Mouse (Mus musculus) left cerebral cortex, adult 18-20 months (tissue): ENCODE data around the gene Pafah2. TPM values are rescaled to one million over a fixed set of nuclear protein-coding genes. Genes with fewer than 3 reads are reported as not detected.
"Not testable (repeated sequence)": the region's sequence is repeated elsewhere in the genome, so short reads cannot be mapped to it uniquely, and the experiment has no call there.

Experiments
- DNase-seq, 2 experiments: peaks; one replicate each; pipeline ENCODE4 v3.0.0; 2021 to 2022; ENCODE audit warnings: low spot score in 2 of 2, mixed read lengths in 1 of 2
- total RNA-seq, 2 experiments: library from RNA; stranded (reverse); gene quantifications; 2 replicates each; pipeline ENCODE4 v1.2.3; 2021

Gene Pafah2
- total RNA-seq, 2 experiments from 2014 or later: 4.8 to 7.4 TPM

GRCm38 (mm10) chr4:134371316-134371855 is 24.7 kb upstream of the Pafah2 start:
- peak in 1 of 2 experiments; percentile 42 for DNase-seq

DNA sequence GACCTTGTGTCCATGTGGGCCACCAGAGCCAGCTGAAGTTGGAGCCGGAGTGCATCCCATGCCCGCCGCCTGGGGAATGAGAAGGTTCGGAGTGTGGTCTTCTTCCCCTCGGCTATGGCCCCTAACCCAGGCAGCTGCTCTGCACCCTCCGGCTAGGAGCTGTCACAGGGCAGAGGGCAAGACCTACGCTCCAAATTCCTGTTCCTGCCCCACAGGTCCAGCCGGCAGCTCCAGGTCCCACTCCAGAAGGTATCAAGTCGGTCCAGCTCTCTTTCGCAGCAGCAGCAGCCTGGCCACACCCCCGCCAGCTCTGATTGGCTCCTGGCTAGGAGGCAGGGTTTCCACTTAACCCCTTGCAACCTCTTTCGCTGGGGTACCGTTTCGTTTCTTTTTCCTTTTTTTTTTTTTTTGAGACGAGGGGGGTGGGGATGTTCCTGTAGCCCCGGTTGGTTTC is 23.8 kb upstream of the Pafah2 start:
- DNase-seq: peak; percentile 84 to 87

DNA sequence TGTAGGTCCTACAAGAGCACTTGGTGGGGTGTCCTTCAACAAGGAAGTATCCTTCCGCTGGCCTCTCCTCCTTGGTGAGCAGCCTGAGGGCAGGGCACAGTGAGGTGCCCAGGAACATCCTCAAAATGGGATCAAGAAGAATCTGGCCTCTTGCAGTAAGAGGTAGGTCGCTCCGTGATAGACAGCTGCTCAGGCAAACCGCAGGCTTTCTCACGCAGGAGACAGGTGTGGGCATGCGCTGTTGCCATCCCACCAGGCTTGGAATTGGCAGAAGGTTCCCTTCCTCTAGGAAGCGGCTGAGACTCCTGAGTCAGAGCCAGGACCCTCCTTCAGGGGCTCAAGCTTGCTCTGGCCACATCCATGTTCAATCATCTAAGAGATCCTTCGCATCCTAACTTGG is 22.8 kb upstream of the Pafah2 start:
- no peak for DNase-seq

DNA sequence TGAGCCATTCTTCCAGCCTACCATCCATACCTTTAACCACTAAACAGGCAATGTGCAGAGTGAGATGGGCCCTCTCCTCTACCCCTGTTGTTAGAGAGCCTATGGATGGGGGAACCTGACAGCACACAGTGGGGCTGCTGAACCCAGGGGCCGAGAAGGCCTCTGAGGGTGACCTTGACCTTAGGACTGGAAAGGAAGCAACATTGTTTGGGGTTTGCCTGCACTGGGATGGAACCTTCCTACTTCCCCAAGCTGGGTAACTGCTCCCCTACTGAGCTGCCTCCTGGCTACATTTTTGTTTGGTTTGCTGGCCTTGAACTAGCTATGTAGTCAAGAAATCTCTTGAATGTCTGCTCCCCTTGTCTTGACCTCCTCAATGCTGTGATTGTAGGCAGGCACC is 21.8 kb upstream of the Pafah2 start:
- DNase-seq: no peak

DNA sequence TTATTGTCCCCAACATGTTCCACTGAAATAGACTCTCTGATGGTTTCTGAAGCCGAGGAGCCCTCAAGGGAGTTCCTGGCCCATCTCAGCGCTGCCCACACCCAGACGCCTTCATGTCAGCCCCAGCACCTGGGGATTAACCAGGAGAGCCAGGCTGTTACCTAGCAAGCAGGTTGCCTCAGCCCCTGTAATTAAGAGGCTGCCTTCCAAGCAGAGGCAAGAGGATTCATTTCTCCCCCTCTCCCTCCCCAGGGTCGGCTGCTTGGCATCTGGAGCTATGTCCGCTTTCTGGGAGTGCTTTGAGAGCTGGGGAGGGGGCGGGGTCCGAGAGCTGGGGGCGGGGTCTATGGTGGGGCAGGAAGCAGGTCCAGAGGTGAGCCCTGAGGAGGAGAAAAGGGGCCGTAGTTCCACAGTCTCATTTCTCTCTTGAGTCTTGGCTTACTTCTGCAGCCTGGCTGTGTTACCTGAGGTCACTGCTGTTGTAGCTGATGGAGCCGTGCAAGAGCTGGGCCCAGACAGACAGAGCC is 18.0 kb upstream of the Pafah2 start:
- DNase-seq: no peak

DNA sequence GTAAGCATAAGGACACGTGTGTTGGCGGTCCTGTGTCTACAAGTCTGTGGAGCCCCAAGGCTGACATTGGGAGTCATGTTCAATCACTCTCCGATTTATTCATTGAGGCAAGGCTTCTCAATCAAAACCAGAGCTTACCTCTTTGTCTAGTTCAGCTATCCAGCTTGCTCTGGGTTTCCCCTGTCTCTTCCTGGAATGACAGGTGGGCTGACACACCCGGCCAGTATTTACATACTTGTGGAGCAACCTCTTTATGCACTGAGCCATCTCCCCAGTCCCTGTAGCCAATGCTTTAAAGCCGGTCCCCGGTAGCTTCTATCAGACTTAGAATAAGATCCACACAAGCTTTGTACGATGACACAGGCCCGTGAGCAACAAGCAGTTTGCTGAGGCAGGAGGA is 16.6 kb upstream of the Pafah2 start:
- no peak for DNase-seq

GRCm38 (mm10) chr4:134383750-134384149 is 12.4 kb upstream of the Pafah2 start, which contains the start of gene Extl1:
Extl1 (minus strand) TSS chr4:134383850.
- not testable (repeated sequence) for DNase-seq

DNA sequence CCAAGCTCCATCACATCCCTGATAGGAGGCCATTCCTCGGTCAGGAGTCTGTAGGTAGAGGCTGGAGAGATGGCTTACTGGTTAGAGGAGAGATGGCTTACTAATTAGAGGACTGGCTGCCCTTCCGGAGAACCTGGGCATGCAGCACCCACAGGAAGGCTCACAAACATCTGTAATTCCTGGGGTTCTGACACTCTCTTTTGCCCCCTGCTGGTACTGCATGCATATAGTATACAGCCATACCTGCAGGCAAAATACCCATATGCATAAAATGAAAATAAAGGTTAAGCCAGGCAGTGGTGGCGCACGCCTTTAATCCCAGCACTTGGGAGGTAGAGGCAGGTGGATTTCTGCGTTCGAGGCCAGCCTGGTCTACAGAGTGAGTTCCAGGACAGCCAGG is 8.9 kb upstream of the Pafah2 start:
- DNase-seq: no peak

DNA sequence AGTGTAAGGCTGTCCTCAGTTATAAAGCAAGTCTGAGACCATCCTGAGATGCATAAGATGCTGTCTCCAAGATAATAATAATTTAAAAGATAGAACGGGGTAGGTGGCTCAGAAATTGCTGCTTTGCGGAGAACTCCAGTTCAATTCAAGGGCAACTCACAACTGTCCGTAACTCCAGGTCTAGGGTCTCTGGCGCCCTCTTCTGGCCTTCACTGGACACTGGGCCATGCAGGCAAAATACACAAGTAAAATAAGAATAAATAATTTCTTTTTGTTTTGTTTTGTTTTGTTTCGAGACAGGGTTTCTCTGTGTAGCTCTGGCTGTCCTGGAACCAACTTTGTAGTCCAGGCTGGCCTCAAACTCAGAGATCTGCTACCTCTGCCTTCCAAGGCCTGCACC is 7.7 kb upstream of the Pafah2 start:
- peak; percentile 64 to 68 for DNase-seq

GRCm38 (mm10) chr4:134391636-134392035 is 4.5 kb upstream of the Pafah2 start:
- no peak for DNase-seq

- no peak for DNase-seq
Measured at GRCm38 (mm10) chr4:134392595-134392994, 3.5 kb upstream of the Pafah2 start.

DNA sequence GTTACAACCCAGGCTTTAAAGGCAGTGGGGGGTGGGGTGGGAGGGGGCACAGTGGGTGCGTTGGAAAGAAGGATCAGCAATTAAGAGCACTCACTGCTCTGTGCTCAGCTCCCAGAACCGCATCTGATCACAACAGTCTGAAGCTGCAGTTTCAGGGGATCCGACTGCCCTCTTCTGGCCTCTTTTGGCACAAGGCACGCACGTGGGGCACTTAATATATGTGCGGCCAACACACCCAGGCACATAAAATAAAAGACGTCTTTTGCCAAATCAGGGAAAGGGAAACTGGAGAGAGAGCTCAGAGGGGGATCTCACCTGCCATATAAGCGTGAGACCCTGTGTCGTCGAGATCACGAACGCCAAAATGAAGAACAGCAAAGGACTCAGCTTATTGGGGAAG is 3.1 kb upstream of the Pafah2 start:
- DNase-seq: no peak

DNA sequence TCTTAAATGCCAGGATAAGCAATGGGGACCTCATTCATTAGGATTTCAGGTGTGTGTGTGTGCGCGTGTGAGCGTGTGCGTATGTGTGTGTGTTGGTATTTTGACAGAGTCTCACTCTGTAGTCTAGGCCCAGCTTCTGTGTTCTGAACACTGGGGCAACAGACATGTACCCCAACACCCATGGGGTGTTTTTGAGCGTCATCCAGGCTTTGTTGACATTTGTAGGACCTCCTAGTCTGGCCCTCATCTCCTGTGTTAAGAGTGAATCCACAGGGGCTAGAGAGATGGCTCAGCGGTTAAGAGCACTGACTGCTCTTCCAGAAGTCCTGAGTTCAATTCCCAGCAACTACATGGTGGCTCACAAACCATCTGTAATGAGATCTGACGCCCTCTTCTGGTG is 978 bp upstream of the Pafah2 start:
- no peak for DNase-seq

DNA sequence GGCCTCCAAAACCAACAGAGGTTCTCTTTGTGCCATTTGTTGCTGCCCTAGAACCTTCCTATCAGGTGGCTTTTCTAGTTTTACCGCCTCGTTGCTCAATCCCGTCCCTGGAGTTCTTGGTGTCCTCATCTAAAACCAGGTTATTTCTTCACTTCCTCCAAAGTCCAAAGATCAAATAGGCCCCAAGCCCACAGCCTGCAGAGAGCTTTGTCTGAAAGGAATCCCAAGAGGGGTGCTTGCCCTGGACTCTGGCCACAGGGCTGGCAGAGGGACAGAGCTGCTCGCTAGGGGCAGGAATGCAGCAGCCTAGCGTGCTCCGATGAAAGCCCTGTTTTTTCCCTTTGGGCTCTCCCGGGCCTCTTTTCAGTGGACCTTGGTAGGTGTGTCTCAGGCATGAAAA is 1.0 kb downstream of the Pafah2 start:
- DNase-seq: peak in 1 of 2 experiments; percentile 37

- no peak for DNase-seq
Measured at GRCm38 (mm10) chr4:134397732-134398131, 1.6 kb downstream of the Pafah2 start.

DNA sequence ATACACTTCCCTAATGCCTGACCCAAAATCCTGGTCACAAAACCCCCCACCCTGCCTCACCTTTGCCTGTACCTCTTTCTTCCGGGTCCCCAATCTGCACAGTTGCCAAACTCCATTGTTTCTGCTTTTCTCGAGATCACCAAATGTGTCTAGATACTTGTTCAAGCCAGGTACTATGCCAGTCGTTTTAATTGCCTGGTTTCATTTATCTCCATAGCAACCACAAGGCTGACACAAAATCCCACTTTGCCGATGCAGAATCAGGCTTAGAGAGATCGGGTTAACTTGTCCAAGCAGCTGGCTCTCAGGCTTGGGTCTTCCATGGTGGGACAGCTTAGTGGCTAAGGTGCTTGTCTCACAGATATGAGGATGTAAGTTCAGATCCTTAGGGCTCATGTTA is 4.1 kb downstream of the Pafah2 start:
- DNase-seq: no peak

DNA sequence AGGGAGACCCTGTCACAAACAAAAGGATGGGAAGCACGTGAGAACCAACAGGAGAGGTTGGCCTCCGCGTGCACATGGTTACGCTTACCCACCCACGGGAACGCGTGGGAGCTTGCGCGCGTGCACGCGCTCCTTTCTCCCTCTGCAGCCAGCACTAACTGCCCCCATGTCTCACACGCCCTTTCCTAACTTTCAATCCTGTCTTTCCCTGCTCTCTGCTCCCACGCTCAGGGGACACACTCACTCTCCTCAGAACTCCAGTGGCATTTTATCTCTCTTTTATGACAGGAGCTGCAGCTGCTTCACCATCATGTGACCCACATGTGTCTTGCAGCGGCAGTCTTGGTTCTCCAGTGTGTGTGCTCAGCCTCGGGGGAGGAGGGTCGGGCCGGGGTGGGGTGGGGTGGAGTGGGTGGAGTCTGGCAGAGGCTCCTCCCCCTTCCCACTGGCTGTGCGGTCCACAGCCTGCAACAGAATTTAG is 5.1 kb downstream of the Pafah2 start:
- peak; percentile 71 to 85 for DNase-seq

DNA sequence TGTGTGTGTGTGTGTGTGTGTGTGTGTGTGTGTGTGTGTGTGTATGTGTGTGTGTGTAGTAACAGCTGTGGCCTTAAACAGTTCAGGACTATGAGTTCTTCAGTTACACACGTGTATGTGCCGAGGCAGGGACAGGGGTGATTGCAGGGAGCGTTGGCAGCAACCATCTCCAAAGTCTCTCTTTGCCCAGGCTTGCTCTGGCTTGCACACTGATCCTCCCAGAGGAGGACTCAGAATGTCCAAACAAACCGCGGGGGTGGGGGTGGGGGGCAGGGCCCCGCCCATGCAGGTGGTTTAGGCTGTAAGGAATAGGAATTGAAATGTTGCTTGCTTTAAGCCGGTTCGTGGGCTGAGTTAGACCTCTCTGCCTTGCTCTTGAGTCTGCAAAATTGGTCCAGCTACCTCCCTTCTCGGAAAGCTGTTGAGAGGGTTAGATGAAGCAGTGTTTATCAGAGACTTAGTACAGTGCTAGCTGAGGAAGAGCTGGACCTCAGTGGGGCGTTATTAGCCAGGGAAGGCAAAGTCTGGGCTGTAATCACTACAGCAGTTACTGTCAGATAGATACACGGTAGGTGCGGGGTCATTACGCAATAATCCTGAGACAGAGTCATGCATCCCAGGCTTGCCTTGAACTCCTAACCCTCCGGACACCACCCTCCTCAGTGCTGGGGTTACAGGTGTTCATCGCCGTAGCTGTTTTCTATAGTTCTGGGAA is 5.9 kb downstream of the Pafah2 start:
- DNase-seq: no peak

DNA sequence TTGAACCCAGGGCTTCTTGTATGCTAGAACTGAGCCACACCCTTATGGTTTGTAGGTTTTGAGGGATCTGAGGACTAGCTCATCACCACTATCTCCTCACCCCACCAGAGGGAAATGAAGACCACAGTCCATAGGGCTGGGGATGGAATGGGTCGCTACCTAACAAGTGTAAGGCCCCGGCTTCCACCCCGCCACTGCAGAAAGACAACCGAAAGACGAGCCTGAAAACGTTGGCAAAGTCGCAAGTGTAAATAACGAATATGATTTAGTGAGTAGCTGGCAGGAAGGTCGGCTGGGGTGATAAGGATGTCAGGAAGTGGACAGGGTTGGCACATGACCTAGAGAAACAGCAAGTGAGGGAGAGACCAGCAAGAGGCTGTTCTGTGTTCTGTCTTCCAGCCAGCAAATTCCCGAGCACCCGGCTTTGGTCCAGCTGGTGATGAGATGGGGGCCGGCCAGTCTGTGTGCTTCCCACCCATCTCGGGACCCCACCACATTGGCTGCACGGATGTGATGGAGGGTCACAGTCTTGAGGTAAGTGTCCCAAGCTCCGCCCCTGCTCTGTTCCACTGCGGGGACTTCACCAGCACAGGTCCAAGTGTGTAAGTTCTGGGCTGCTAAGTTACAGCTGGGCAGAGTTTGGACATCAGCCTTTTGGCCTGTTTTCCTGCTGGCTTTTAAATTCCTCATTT is 6.6 kb downstream of the Pafah2 start:
- no peak for DNase-seq

DNA sequence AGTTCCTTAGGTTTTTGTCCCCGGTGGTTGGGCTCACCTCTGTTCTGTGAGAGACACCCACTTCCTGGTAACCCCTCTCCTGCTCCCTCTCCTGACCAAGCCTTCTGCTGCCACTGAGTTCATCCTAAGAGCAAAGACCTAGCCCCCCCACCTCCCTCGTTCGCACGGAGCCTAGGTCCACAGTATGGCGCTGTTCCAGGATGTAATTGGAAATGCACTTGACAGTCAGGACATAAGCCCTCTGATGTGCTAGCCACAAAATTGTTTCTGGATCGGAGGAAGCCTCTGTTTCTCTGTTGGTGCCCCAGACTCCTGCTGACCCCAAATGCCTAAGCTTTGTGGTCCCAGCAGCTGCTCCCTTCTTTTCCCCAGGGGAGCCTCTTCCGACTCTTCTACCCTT is 7.6 kb downstream of the Pafah2 start:
- no peak for DNase-seq

DNA sequence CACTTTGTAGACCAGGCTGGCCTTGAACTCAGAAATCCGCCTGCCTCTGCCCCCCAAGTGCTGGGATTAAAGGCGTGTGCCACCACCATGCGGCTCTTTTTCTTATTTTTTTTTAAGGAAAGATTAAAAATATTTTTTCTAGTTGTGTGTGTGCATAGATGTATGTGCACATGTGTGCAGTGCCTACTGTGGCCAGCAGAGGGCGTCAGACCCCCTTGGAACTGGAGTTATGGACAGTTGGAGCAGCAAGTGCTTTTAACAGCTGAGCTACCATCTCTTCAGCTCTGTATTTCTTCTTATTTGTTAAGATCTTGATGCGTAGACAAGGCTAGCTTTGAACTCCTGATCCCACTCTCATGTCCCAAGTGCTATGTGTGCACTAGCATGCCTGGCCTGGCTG is 13.2 kb downstream of the Pafah2 start:
- no peak for DNase-seq

GRCm38 (mm10) chr4:134416177-134416576 is 20.1 kb downstream of the Pafah2 start:
- DNase-seq: peak; percentile 61 to 75
